Mouse (Mus musculus): ENCODE measurements around the gene Reep6.

The Reep6 gene

DNA sequence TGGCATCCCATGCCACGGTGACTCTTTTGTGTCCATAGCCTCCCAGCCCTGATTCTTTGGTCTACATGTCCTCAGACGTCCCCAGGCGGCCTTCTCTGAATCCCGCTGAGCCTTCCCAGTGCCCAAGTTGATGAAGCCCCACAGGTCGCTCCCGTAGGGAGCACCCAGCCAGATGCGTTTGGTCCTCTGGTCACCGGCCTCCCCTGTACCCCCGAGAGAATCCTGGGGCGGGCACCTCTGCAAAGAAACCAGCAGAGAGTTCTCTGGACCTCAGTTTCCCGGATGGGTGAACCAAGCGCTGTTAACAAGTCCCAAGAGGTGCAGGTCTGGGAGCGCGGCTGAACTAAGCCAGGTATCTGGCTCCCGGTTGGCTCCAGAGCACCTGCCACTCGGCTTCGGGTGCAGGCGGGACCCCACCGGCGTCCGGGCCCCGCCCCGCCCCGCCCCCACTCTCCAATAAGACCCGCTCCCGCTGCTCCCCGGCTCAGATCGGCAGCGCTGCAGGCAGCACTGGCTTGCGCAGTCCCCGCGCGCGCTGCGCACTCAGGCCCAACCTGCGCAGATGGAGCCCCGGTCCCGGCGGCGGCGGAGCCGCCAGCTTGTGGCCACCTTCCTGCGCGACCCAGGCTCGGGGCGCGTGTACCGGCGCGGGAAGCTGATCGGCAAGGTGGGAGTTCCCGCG lies 26.4 kb downstream of the Reep6 start, which contains the start of gene Plk5:
TSS of gene Plk5 (plus strand) at position 459 of the 682 bp plus-strand sequence.
- no peak for DNase-seq (ENCODE audit: low spot score)

GRCm38 (mm10) chr10:80356737-80357136 lies 27.0 kb downstream of the Reep6 start:
- no peak for DNase-seq (ENCODE audit: low spot score)

- no peak for DNase-seq (ENCODE audit: low spot score)
Observed at GRCm38 (mm10) chr10:80357336-80357735, 27.6 kb downstream of the Reep6 start.

GRCm38 (mm10) chr10:80357994-80358639 lies 28.4 kb downstream of the Reep6 start:
- no peak for DNase-seq (ENCODE audit: low spot score)

- DNase-seq (ENCODE audit: low spot score) = no peak
Observed at GRCm38 (mm10) chr10:80363734-80364133, 34.0 kb downstream of the Reep6 start.

- DNase-seq (ENCODE audit: low spot score) = no peak
Observed at GRCm38 (mm10) chr10:80365736-80366135, 36.0 kb downstream of the Reep6 start.

GRCm38 (mm10) chr10:80367954-80368353 lies 38.2 kb downstream of the Reep6 start:
- no peak for DNase-seq (ENCODE audit: low spot score)

GRCm38 (mm10) chr10:80368392-80368791 lies 38.6 kb downstream of the Reep6 start:
- DNase-seq (ENCODE audit: low spot score) = no peak

- no peak for DNase-seq (ENCODE audit: low spot score)
Observed at GRCm38 (mm10) chr10:80369995-80370747, 40.4 kb downstream of the Reep6 start.

- DNase-seq (ENCODE audit: low spot score) = no peak
Observed at GRCm38 (mm10) chr10:80371411-80371966, 41.7 kb downstream of the Reep6 start.

DNA sequence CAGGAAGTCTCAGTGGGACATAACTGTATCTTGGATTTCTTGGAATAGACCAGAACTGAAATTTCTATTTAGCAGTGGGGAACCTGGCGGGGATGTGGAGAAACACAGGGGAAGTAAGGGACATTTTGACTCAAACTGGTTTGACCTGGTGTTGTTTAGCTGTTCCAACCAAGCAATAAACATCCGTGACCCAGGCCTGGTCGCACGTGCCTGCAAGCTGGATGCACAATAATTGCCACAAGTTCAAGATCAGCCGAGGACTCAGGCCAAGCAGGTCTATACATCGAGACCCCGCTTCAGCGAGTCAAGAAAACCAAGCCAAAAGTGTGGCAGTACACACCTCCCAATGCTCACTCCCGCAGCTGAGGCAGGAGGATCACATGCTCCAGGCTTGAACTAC lies 42.2 kb downstream of the Reep6 start:
- DNase-seq (ENCODE audit: low spot score) = no peak

- no peak for DNase-seq (ENCODE audit: low spot score)
Observed at GRCm38 (mm10) chr10:80372706-80373105, 43.0 kb downstream of the Reep6 start.

DNA sequence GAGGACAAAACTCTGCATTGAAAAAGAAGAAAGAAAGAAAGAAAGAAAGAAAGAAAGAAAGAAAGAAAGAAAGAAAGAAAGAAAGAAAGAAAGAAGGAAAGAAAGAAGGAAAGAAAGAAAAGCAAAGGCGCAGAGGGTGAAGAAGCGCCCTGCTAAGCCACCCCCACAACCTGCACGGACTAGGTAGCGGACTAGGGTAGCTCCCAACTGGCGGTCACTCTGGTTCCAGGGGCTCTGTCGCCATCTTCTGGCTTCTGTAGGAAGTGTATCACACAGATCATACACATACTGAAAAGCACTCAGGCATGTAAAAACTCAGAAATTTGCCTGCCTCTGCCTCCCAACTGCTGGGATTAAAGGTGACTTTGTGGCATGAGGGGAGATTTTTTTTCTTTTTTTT lies 44.3 kb downstream of the Reep6 start:
- peak; percentile 74 for DNase-seq (ENCODE audit: low spot score)

GRCm38 (mm10) chr10:80376160-80376559 lies 46.4 kb downstream of the Reep6 start:
- peak; percentile 89 for DNase-seq (ENCODE audit: low spot score)

- peak; percentile 84 for DNase-seq (ENCODE audit: low spot score)
Observed at GRCm38 (mm10) chr10:80377716-80378115, 48.0 kb downstream of the Reep6 start.

- DNase-seq (ENCODE audit: low spot score) = no peak
Observed at GRCm38 (mm10) chr10:80382641-80383365, 53.0 kb downstream of the Reep6 start.

DNA sequence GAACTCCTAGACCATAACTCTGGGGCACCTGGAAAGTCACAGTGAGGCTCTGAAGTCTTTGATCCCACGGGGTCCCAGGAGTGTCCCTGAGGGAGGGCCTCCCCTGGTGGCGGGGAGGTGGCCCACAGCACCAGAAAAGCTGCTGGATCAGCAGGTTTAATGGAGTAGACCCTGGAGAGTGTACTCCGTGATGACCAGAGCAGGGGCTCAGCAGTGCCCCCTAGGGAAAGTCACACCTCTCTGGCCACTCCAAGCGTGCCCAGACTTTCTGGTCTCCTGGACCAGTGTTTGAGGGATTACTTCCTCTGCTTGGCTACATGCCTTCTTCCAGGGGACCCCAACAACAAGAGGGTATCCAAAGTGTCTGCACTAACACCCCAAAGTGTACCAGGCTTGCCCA lies 53.7 kb downstream of the Reep6 start:
- DNase-seq (ENCODE audit: low spot score) = no peak

- no peak for DNase-seq (ENCODE audit: low spot score)
Observed at GRCm38 (mm10) chr10:80384115-80384639, 54.4 kb downstream of the Reep6 start.

DNA sequence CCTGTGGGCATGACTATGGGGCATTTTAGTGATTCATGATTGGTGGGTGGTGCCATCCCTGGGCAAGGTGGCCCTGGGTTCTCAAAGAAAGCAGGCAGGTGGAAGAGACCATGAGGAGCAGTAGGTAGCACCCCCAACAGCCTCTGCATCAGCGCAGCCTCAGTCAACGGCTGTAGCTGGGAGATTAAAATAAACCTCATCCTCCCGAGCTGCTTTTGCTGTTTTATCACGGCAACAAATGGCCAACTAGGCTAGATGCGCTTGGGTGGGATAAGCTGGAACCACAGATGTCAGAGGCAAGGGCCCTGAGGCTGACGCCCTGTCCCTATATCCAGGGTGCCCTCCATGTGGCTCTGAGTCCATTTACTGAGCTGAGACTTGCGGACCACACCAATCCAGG lies 55.0 kb downstream of the Reep6 start:
- DNase-seq (ENCODE audit: low spot score) = no peak

DNA sequence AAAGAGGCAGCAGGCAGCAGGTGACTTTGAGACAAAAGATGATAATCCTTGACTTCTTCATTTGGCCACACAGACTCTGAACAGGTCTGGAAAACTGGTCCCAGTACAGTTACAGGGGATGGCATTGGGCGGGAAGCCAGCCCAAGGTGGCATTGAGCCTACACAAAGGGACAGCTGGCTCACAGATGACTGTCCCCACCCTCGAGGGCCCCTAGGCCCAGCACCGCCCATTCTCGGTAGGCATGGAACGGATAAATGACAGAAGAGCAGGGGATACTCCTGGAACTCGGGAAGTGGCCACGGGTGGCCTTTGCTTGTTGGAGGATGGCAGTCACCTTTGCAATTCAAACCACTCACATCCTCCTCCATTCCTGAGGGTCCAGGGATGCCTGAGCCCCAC lies 55.6 kb downstream of the Reep6 start:
- DNase-seq (ENCODE audit: low spot score) = no peak

All from testis, postnatal 14 days (tissue).